Mouse (Mus musculus): Measurements from ENCODE around the gene Gm13290. TPM values are rescaled to one million over a fixed set of nuclear protein-coding genes. Genes with fewer than 3 reads are reported as not detected.
"Not testable (repeated sequence)": the region's sequence is repeated elsewhere in the genome, so short reads cannot be mapped to it uniquely, and the experiment has no call there.

Gm13290 gene
- total and polyA plus RNA-seq, 2 experiments from 2014 or later = 0.20 TPM; not detected in 1

DNA sequence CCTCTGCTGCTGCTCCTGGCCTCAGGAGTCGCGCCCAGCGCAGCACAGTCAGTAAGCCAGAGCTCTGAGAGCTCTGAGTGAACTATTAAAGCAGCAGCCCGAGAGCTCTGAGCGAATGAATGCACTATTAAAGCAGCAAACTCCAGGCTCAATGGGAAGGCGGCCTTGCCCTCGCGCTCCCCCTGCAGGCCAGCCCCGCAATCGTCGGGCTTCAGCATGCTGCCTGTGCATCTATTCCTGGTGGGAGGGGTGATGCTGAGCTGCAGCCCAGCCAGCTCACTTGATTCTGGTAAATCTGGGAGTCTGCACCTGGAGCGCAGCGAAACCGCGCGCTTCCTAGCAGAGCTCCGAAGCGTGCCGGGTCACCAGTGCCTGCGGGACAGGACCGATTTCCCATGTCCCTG, 16.0 kb upstream of the Gm13290 start:
- Histone ChIP-seq H3K4me3 (ENCODE audit: low read depth, low read length) (peak overlapping the region; percentile 52), H3K9ac (replicated peaks; ENCODE audit: low read depth, low read length) (peak overlapping the region; percentile 61; the same call in 1 of the 2 replicates), H3K4me2 (ENCODE audit: low read depth, low read length) (peak overlapping the region; percentile 58), H3K27ac (ENCODE audit: low read depth) (peak overlapping the region; percentile 89)
- H3K4me1 ChIP-seq (ENCODE audit: control insufficient read depth, insufficient read depth); H3K9me3 ChIP-seq (replicated peaks; ENCODE audit: control insufficient read depth, low read length); H3K36me3 ChIP-seq (replicated peaks; ENCODE audit: control insufficient read depth, insufficient read depth, low read length); H3K27me3 ChIP-seq (ENCODE audit: control insufficient read depth, insufficient read depth, low read length): not testable (repeated sequence)
- TF ChIP-seq CTCF (IDR thresholded peaks at IDR 0.05; ENCODE audit: low read depth) = peak; percentile 60
- whole genome bisulfite sequencing = under 1% methylated on average over 18 of the region's 21 CpGs
- ATAC-seq (ENCODE audit: insufficient read depth, low read depth) (peak; percentile 100), DNase-seq (ENCODE audit: low spot score) (peak; percentile 89)

DNA sequence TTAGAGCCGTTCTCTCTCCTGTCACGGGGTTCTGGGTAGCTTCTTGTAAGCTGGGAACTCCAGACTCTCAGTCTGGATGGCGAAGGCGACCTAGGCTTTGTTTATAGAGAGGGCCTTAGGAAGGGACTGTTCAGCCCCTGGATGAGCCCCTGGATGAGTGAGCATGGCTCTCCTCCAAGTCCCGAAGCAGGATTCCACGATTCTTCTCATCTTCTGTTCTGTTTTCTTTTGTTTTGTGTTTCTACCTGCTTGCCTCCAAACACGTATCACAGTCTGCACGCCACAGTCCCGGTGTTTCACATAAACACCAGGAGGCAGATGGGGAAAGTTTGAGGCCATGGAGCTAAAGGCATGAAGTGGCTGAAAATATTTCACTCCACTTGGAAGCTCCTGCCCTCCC, 14.9 kb upstream of the Gm13290 start:
- ATAC-seq (ENCODE audit: insufficient read depth, low read depth); H3K36me3 ChIP-seq (replicated peaks; ENCODE audit: control insufficient read depth, insufficient read depth, low read length); H3K27me3 ChIP-seq (ENCODE audit: control insufficient read depth, insufficient read depth, low read length); H3K9ac ChIP-seq (replicated peaks; ENCODE audit: low read depth, low read length); H3K4me3 ChIP-seq (ENCODE audit: low read depth, low read length); H3K27ac ChIP-seq (ENCODE audit: low read depth); H3K4me2 ChIP-seq (ENCODE audit: low read depth, low read length); H3K9me3 ChIP-seq (replicated peaks; ENCODE audit: control insufficient read depth, low read length); DNase-seq (ENCODE audit: low spot score); H3K4me1 ChIP-seq (ENCODE audit: control insufficient read depth, insufficient read depth): not testable (repeated sequence)
- WGBS = 72% methylated on average over 9 of the region's 9 CpGs

DNA sequence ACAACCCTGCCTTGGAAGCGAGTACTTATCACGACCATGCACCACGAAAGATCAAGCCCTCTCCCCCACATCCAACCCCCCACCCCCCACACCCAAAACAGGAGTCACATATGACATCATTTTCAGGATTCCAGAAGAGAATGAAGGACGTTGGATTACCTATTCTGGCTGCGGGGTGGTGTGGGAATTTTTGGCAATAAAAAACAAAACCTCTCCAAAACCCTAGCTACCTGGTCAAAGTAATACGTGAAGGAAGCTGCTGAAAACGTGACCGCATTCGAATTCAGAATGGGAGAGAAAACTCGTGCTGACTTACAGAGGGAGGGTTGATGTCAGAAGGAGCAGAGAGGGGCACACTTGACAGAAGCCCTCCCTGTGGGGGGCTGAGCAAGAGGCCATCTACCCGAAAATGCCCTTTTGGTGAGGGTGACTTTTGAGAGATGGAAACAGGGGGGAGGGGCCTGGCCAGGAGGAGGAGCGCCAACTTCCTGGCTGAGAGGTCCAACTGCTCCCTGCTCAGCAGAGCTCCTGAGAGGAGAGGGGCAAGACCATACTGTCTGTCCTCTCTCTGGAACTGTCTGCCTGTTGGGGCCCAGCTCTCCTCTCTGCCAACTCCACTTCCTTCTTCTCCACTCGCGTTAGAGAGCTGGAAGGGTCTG, 13.9 kb upstream of the Gm13290 start, which contains the start of gene Gm13283:
Gm13283 (plus strand) TSS at position 510 of the 659 bp plus-strand sequence.
- not testable (repeated sequence) for H3K4me1 ChIP-seq (ENCODE audit: control insufficient read depth, insufficient read depth); H3K9ac ChIP-seq (replicated peaks; ENCODE audit: low read depth, low read length); H3K27me3 ChIP-seq (ENCODE audit: control insufficient read depth, insufficient read depth, low read length); DNase-seq (ENCODE audit: low spot score); H3K36me3 ChIP-seq (replicated peaks; ENCODE audit: control insufficient read depth, insufficient read depth, low read length); H3K9me3 ChIP-seq (replicated peaks; ENCODE audit: control insufficient read depth, low read length); ATAC-seq (ENCODE audit: insufficient read depth, low read depth)
- 30% methylated on average over 6 of the region's 14 CpGs for WGBS
- peak within 1 kb of the TSS; percentile 37 for H3K4me3 ChIP-seq (ENCODE audit: low read depth, low read length)
- H3K27ac ChIP-seq (ENCODE audit: low read depth) = peak within 1 kb of the TSS; percentile 78; the same call in 1 of the 2 replicates
- peak within 1 kb of the TSS; percentile 37 for H3K4me2 ChIP-seq (ENCODE audit: low read depth, low read length)

DNA sequence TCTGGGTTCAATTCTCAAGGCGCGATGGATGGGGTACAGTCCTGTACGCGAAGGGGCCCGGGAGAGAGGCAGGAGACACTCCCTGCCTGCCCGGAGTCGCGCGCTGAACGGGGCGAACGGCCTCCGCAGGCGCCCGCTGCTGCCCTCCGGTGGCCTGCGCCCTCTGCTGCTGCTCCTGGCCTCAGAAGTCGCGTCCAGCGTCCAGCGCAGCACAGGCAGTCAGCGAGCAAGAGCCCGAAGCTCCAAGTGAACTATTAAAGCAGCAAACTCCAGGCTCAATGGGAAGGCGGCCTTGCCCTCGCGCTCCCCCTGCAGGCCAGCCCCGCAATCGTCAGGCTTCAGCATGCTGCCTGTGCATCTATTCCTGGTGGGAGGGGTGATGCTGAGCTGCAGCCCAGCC, 13.2 kb upstream of the Gm13290 start:
- H3K9me3 ChIP-seq (replicated peaks; ENCODE audit: control insufficient read depth, low read length); H3K36me3 ChIP-seq (replicated peaks; ENCODE audit: control insufficient read depth, insufficient read depth, low read length); H3K27me3 ChIP-seq (ENCODE audit: control insufficient read depth, insufficient read depth, low read length); ATAC-seq (ENCODE audit: insufficient read depth, low read depth); H3K9ac ChIP-seq (replicated peaks; ENCODE audit: low read depth, low read length); H3K4me1 ChIP-seq (ENCODE audit: control insufficient read depth, insufficient read depth): not testable (repeated sequence)
- H3K4me3 ChIP-seq (ENCODE audit: low read depth, low read length) = peak overlapping the region; percentile 37
- peak; percentile 66 for TF ChIP-seq CTCF (IDR thresholded peaks at IDR 0.05; ENCODE audit: low read depth)
- peak overlapping the region; percentile 37 for H3K4me2 ChIP-seq (ENCODE audit: low read depth, low read length)
- H3K27ac ChIP-seq (ENCODE audit: low read depth) = peak overlapping the region; percentile 78; the same call in 1 of the 2 replicates
- peak; percentile 83 for DNase-seq (ENCODE audit: low spot score)
- under 1% methylated on average over 23 of the region's 28 CpGs for WGBS

DNA sequence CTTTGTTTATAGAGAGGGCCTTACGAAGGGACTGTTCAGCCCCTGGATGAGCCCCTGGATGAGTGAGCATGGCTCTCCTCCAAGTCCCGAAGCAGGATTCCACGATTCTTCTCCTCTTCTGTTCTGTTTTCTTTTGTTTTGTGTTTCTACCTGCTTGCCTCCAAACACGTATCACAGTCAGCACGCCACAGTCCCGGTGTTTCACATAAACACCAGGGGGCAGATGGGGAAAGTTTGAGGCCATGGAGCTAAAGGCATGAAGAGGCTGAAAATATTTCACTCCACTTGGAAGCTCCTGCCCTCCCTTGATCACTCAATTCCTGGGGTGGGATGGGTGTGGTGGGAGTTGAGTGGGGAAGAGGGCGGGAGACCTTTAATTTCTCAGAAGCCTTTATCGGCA, 11.9 kb upstream of the Gm13290 start:
- not testable (repeated sequence) for H3K9me3 ChIP-seq (replicated peaks; ENCODE audit: control insufficient read depth, low read length); H3K27me3 ChIP-seq (ENCODE audit: control insufficient read depth, insufficient read depth, low read length); H3K4me3 ChIP-seq (ENCODE audit: low read depth, low read length); DNase-seq (ENCODE audit: low spot score); H3K9ac ChIP-seq (replicated peaks; ENCODE audit: low read depth, low read length); ATAC-seq (ENCODE audit: insufficient read depth, low read depth); H3K4me1 ChIP-seq (ENCODE audit: control insufficient read depth, insufficient read depth); H3K36me3 ChIP-seq (replicated peaks; ENCODE audit: control insufficient read depth, insufficient read depth, low read length); H3K4me2 ChIP-seq (ENCODE audit: low read depth, low read length); H3K27ac ChIP-seq (ENCODE audit: low read depth)
- 63% methylated on average over 6 of the region's 8 CpGs for WGBS

DNA sequence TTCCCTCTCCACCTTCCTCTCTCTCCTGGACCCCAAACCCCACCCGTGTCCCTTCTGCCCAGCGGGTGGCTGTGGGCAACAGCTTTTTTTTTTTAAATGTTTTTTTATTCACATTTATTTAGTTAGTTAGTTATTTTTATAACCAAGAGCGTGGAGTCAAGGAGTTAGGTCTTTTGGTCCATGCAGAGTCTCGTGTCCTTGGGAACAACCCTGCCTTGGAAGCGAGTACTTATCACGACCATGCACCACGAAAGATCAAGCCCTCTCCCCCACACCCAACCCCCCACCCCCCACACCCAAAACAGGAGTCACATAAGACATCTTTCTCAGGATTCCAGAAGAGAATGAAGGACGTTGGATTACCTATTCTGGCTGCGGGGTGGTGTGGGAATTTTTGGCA, 11.3 kb upstream of the Gm13290 start:
- ATAC-seq (ENCODE audit: insufficient read depth, low read depth); H3K27ac ChIP-seq (ENCODE audit: low read depth); H3K9ac ChIP-seq (replicated peaks; ENCODE audit: low read depth, low read length); H3K4me3 ChIP-seq (ENCODE audit: low read depth, low read length); DNase-seq (ENCODE audit: low spot score); H3K4me2 ChIP-seq (ENCODE audit: low read depth, low read length); H3K27me3 ChIP-seq (ENCODE audit: control insufficient read depth, insufficient read depth, low read length); H3K4me1 ChIP-seq (ENCODE audit: control insufficient read depth, insufficient read depth); H3K36me3 ChIP-seq (replicated peaks; ENCODE audit: control insufficient read depth, insufficient read depth, low read length); H3K9me3 ChIP-seq (replicated peaks; ENCODE audit: control insufficient read depth, low read length): not testable (repeated sequence)
- 45% methylated on average over 8 of the region's 9 CpGs for WGBS
